Mouse (Mus musculus) megakaryocyte, embryonic 14.5 days (primary cell): ENCODE measurements around the gene Il4i1. TPM values are rescaled to one million over a fixed set of nuclear protein-coding genes. Genes with fewer than 3 reads are reported as not detected.

Experiments used
- H3K27me3 ChIP-seq: replicated peaks from 2 replicates; pipeline ENCODE3; 2012; ENCODE audit warnings: inconsistent platforms
- H3K36me3 ChIP-seq: replicated peaks from 2 replicates; pipeline ENCODE3; 2012; ENCODE audit warnings: low read length, inconsistent platforms, mixed read lengths
- H3K4me1 ChIP-seq: 2 replicates; pipeline ENCODE4 v1.6.1; 2012; ENCODE audit warnings: inconsistent platforms
- H3K4me3 ChIP-seq: replicated peaks from 2 replicates; pipeline ENCODE3; 2012; ENCODE audit warnings: moderate library complexity, mild to moderate bottlenecking, inconsistent platforms
- H3K9me3 ChIP-seq: 2 replicates; pipeline ENCODE4 v1.6.1; 2012; ENCODE audit warnings: inconsistent platforms
- FLI1 ChIP-seq: IDR thresholded peaks from 2 replicates; pipeline ENCODE4 v1.6.1; 2012; ENCODE audit warnings: low read length, inconsistent platforms, mixed read lengths
- GATA1 ChIP-seq: IDR thresholded peaks from 3 replicates; pipeline ENCODE4 v1.6.1; 2012; ENCODE audit warnings: mixed read lengths, low read length, inconsistent platforms, borderline replicate concordance
- polyA plus RNA-seq: library from polyadenylated mRNA; stranded (reverse); fragments of >175 nt; gene quantifications from 2 replicates; pipeline ENCODE4 v1.2.3, GENCODE M21; 2012; ENCODE audit warnings: low replicate concordance; ENCODE audit not compliant: insufficient read depth

The Il4i1 gene
- polyA plus RNA-seq, 1 experiment = 3.0 TPM

GRCm38 (mm10) chr7:44835373-44836015 lies 19.3 kb downstream of the Il4i1 start:
- peaks cover 89% of the 10 kb centered on the region for H3K4me1 ChIP-seq
- H3K36me3 ChIP-seq = peaks cover 96% of the 10 kb centered on the region
- peak overlapping the region; percentile 59 for H3K4me3 ChIP-seq
- TF ChIP-seq GATA1 (no peak), FLI1 (no peak)
- H3K9me3 ChIP-seq = peaks cover 2% of the 10 kb centered on the region; the same call in 1 of the 2 replicates
- H3K27me3 ChIP-seq = no peaks in the 10 kb centered on the region

- Histone ChIP-seq H3K4me3 (peak overlapping the region; percentile 19), H3K27me3 (no peaks in the 10 kb centered on the region), H3K4me1 (peaks cover 89% of the 10 kb centered on the region), H3K9me3 (peaks cover 2% of the 10 kb centered on the region; the same call in 1 of the 2 replicates), H3K36me3 (peaks cover 96% of the 10 kb centered on the region)
- TF ChIP-seq GATA1 (no peak), FLI1 (no peak)
These were observed 19.8 kb downstream of the Il4i1 start for GRCm38 (mm10) chr7:44836016-44836404.

GRCm38 (mm10) chr7:44836423-44837053 lies 20.4 kb downstream of the Il4i1 start:
- Histone ChIP-seq H3K36me3 (peaks cover 96% of the 10 kb centered on the region), H3K4me3 (peak overlapping the region; percentile 42), H3K27me3 (no peaks in the 10 kb centered on the region), H3K9me3 (peaks cover 2% of the 10 kb centered on the region; the same call in 1 of the 2 replicates), H3K4me1 (peaks cover 86% of the 10 kb centered on the region)
- TF ChIP-seq GATA1 = no peak
- TF ChIP-seq FLI1 = no peak

GRCm38 (mm10) chr7:44838073-44838472 lies 21.9 kb downstream of the Il4i1 start:
- Histone ChIP-seq H3K4me3 (no peak overlapping the region), H3K36me3 (peaks cover 96% of the 10 kb centered on the region), H3K4me1 (peaks cover 91% of the 10 kb centered on the region), H3K9me3 (peaks cover 2% of the 10 kb centered on the region; the same call in 1 of the 2 replicates), H3K27me3 (no peaks in the 10 kb centered on the region)
- no peak for TF ChIP-seq GATA1
- TF ChIP-seq FLI1 = no peak

GRCm38 (mm10) chr7:44839171-44839490 lies 22.9 kb downstream of the Il4i1 start:
- no peak for TF ChIP-seq FLI1
- TF ChIP-seq GATA1 = no peak
- Histone ChIP-seq H3K36me3 (peaks cover 100% of the 10 kb centered on the region), H3K4me3 (peak overlapping the region; percentile 72)

GRCm38 (mm10) chr7:44839491-44840191 lies 23.5 kb downstream of the Il4i1 start:
- Histone ChIP-seq H3K4me1 (peaks cover 92% of the 10 kb centered on the region), H3K27me3 (no peaks in the 10 kb centered on the region), H3K9me3 (peaks cover 2% of the 10 kb centered on the region; the same call in 1 of the 2 replicates), H3K4me3 (peak overlapping the region; percentile 72), H3K36me3 (peaks cover 100% of the 10 kb centered on the region)
- TF ChIP-seq FLI1 = no peak
- no peak for TF ChIP-seq GATA1

More at GRCm38 (mm10) chr7:44839171-44839490, 22.9 kb downstream of the Il4i1 start:
- H3K9me3 ChIP-seq = peaks cover 2% of the 10 kb centered on the region; the same call in 1 of the 2 replicates
- no peaks in the 10 kb centered on the region for H3K27me3 ChIP-seq
- H3K4me1 ChIP-seq = peaks cover 94% of the 10 kb centered on the region

GRCm38 (mm10) chr7:44840426-44840825 lies 24.2 kb downstream of the Il4i1 start:
- H3K4me3 ChIP-seq = no peak overlapping the region
- TF ChIP-seq GATA1 (no peak), FLI1 (no peak)
- H3K9me3 ChIP-seq = peaks cover 2% of the 10 kb centered on the region; the same call in 1 of the 2 replicates
- peaks cover 100% of the 10 kb centered on the region for H3K36me3 ChIP-seq
- peaks cover 90% of the 10 kb centered on the region for H3K4me1 ChIP-seq
- no peaks in the 10 kb centered on the region for H3K27me3 ChIP-seq

GRCm38 (mm10) chr7:44841825-44842463 lies 25.8 kb downstream of the Il4i1 start:
- Histone ChIP-seq H3K36me3 (peaks cover 100% of the 10 kb centered on the region), H3K27me3 (no peaks in the 10 kb centered on the region), H3K9me3 (peaks cover 2% of the 10 kb centered on the region; the same call in 1 of the 2 replicates), H3K4me3 (peak overlapping the region; percentile 62), H3K4me1 (peaks cover 88% of the 10 kb centered on the region)
- TF ChIP-seq FLI1 (no peak), GATA1 (no peak)

- TF ChIP-seq FLI1 = no peak
- no peak for TF ChIP-seq GATA1
- peaks cover 75% of the 10 kb centered on the region for H3K36me3 ChIP-seq
- no peaks in the 10 kb centered on the region for H3K27me3 ChIP-seq
- H3K9me3 ChIP-seq = no peaks in the 10 kb centered on the region
- peaks cover 73% of the 10 kb centered on the region for H3K4me1 ChIP-seq
- H3K4me3 ChIP-seq = peak overlapping the region; percentile 50
These were observed 28.8 kb downstream of the Il4i1 start for GRCm38 (mm10) chr7:44845006-44845405.
